Mouse (Mus musculus): ENCODE measurements at regions not wholly inside any gene's neighbourhood (a gene's known extent, or its start where the extent isn't known, plus 50 kb on each side); places are given as distances from the start of the nearest gene placed in this dataset.

DNA sequence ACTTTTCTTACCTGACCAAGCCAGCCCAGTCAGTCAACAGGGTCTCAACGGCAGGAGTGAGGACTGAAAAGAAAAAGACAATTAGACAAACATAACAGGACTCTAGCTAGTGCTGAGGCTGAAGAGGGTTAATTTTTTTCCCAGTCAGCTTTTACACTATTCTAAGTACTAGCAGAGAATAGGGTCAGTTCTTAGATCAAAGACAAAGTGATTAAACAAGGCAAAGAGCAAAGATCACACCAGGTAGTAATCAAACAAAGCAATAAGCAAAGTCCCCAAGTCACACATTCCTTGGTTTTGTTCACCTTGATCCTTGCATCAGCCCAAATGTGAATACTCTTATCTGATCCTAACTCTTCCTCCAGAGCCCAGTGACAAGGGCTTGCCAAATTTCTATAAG lies 267.8 kb upstream of the Tsc22d2 start:
- Histone ChIP-seq H3K4me3 (ENCODE audit: low read depth, low read length) (no peak overlapping the region), H3K4me1 (ENCODE audit: control insufficient read depth, insufficient read depth) (no peaks in the 10 kb centered on the region), H3K36me3 (replicated peaks; ENCODE audit: control insufficient read depth, insufficient read depth, low read length) (no peaks in the 10 kb centered on the region), H3K9me3 (replicated peaks; ENCODE audit: control insufficient read depth, low read length) (no peaks in the 10 kb centered on the region), H3K4me2 (ENCODE audit: low read depth, low read length) (no peak overlapping the region), H3K27me3 (ENCODE audit: control insufficient read depth, insufficient read depth, low read length) (no peaks in the 10 kb centered on the region), H3K27ac (ENCODE audit: low read depth) (no peak overlapping the region), H3K9ac (replicated peaks; ENCODE audit: low read depth, low read length) (no peak overlapping the region)
- DNase-seq (ENCODE audit: low spot score) (no peak), ATAC-seq (ENCODE audit: insufficient read depth, low read depth) (no peak)
- WGBS: 58% methylated on average over 1 of the region's 1 CpGs
- TF ChIP-seq EP300 (IDR thresholded peaks at IDR 0.05; ENCODE audit: low read depth) (no peak), CTCF (IDR thresholded peaks at IDR 0.05; ENCODE audit: low read depth) (no peak)

GRCm38 (mm10) chr3:58153141-58153540 lies 261.4 kb upstream of the Tsc22d2 start:
- H3K4me1 ChIP-seq (ENCODE audit: control insufficient read depth, insufficient read depth): no peaks in the 10 kb centered on the region
- no peak overlapping the region for H3K27ac ChIP-seq (ENCODE audit: low read depth)
- WGBS: 63% methylated on average over 3 of the region's 3 CpGs
- H3K9ac ChIP-seq (replicated peaks; ENCODE audit: low read depth, low read length): no peak overlapping the region
- no peaks in the 10 kb centered on the region for H3K27me3 ChIP-seq (ENCODE audit: control insufficient read depth, insufficient read depth, low read length)
- TF ChIP-seq EP300 (IDR thresholded peaks at IDR 0.05; ENCODE audit: low read depth) (no peak), CTCF (IDR thresholded peaks at IDR 0.05; ENCODE audit: low read depth) (no peak)
- H3K4me3 ChIP-seq (ENCODE audit: low read depth, low read length): no peak overlapping the region
- no peaks in the 10 kb centered on the region for H3K9me3 ChIP-seq (replicated peaks; ENCODE audit: control insufficient read depth, low read length)
- H3K36me3 ChIP-seq (replicated peaks; ENCODE audit: control insufficient read depth, insufficient read depth, low read length): no peaks in the 10 kb centered on the region
- DNase-seq (ENCODE audit: low spot score): no peak
- no peak overlapping the region for H3K4me2 ChIP-seq (ENCODE audit: low read depth, low read length)
- ATAC-seq (ENCODE audit: insufficient read depth, low read depth): no peak

- H3K4me3 ChIP-seq (ENCODE audit: low read depth, low read length): no peak overlapping the region
- DNase-seq (ENCODE audit: low spot score): no peak
- H3K27ac ChIP-seq (ENCODE audit: low read depth): no peak overlapping the region
- H3K9ac ChIP-seq (replicated peaks; ENCODE audit: low read depth, low read length): no peak overlapping the region
- no peaks in the 10 kb centered on the region for H3K9me3 ChIP-seq (replicated peaks; ENCODE audit: control insufficient read depth, low read length)
- no peak overlapping the region; the same call in 1 of the 2 replicates for H3K4me2 ChIP-seq (ENCODE audit: low read depth, low read length)
- H3K27me3 ChIP-seq (ENCODE audit: control insufficient read depth, insufficient read depth, low read length): no peaks in the 10 kb centered on the region
- WGBS: 68% methylated on average over 21 of the region's 21 CpGs
- no peaks in the 10 kb centered on the region for H3K4me1 ChIP-seq (ENCODE audit: control insufficient read depth, insufficient read depth)
- TF ChIP-seq CTCF (IDR thresholded peaks at IDR 0.05; ENCODE audit: low read depth): no peak
- no peak for TF ChIP-seq EP300 (IDR thresholded peaks at IDR 0.05; ENCODE audit: low read depth)
- ATAC-seq (ENCODE audit: insufficient read depth, low read depth): no peak
- no peaks in the 10 kb centered on the region for H3K36me3 ChIP-seq (replicated peaks; ENCODE audit: control insufficient read depth, insufficient read depth, low read length)
These were observed 260.4 kb upstream of the Tsc22d2 start for GRCm38 (mm10) chr3:58153874-58154756.

DNA sequence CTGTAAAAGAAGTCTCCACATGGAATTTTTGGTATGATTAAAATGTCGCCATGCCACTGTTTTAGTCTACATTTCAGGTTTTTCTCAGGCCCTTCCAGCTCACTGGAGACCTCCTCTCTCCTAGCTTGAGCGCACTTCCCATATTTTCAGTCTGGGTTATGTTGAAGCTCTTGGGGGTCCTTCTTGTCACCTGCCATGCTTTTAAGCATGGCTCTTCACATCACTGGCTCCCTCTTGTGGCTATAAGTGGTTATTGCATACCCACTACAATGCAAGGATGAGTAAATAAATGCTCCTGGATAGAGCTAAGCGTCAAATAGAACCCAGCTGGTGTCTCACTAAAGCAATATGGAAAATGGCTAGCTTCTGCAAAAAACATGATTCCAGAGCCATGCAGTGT lies 255.1 kb upstream of the Tsc22d2 start:
- Histone ChIP-seq H3K4me1 (ENCODE audit: control insufficient read depth, insufficient read depth) (peaks cover 20% of the 10 kb centered on the region; the same call in 1 of the 2 replicates), H3K27ac (ENCODE audit: low read depth) (no peak overlapping the region), H3K27me3 (ENCODE audit: control insufficient read depth, insufficient read depth, low read length) (no peaks in the 10 kb centered on the region), H3K9me3 (replicated peaks; ENCODE audit: control insufficient read depth, low read length) (no peaks in the 10 kb centered on the region), H3K36me3 (replicated peaks; ENCODE audit: control insufficient read depth, insufficient read depth, low read length) (no peaks in the 10 kb centered on the region), H3K9ac (replicated peaks; ENCODE audit: low read depth, low read length) (no peak overlapping the region), H3K4me3 (ENCODE audit: low read depth, low read length) (no peak overlapping the region), H3K4me2 (ENCODE audit: low read depth, low read length) (no peak overlapping the region)
- TF ChIP-seq CTCF (IDR thresholded peaks at IDR 0.05; ENCODE audit: low read depth) (peak; percentile 76), EP300 (IDR thresholded peaks at IDR 0.05; ENCODE audit: low read depth) (no peak)
- WGBS: 68% methylated on average over 3 of the region's 3 CpGs
- ATAC-seq (ENCODE audit: insufficient read depth, low read depth) (no peak), DNase-seq (ENCODE audit: low spot score) (no peak)

GRCm38 (mm10) chr3:58162238-58162637 lies 252.3 kb upstream of the Tsc22d2 start:
- peak overlapping the region; percentile 61 for H3K27ac ChIP-seq (ENCODE audit: low read depth)
- WGBS: 12% methylated on average over 10 of the region's 10 CpGs
- no peaks in the 10 kb centered on the region for H3K27me3 ChIP-seq (ENCODE audit: control insufficient read depth, insufficient read depth, low read length)
- no peaks in the 10 kb centered on the region for H3K9me3 ChIP-seq (replicated peaks; ENCODE audit: control insufficient read depth, low read length)
- peaks cover 34% of the 10 kb centered on the region for H3K4me1 ChIP-seq (ENCODE audit: control insufficient read depth, insufficient read depth)
- no peak overlapping the region; the same call in 1 of the 2 replicates for H3K9ac ChIP-seq (replicated peaks; ENCODE audit: low read depth, low read length)
- ATAC-seq (ENCODE audit: insufficient read depth, low read depth): peak; percentile 75
- H3K4me2 ChIP-seq (ENCODE audit: low read depth, low read length): peak overlapping the region; percentile 31
- TF ChIP-seq EP300 (IDR thresholded peaks at IDR 0.05; ENCODE audit: low read depth) (peak; percentile 83), CTCF (IDR thresholded peaks at IDR 0.05; ENCODE audit: low read depth) (no peak)
- no peaks in the 10 kb centered on the region for H3K36me3 ChIP-seq (replicated peaks; ENCODE audit: control insufficient read depth, insufficient read depth, low read length)
- peak; percentile 74 for DNase-seq (ENCODE audit: low spot score)
- H3K4me3 ChIP-seq (ENCODE audit: low read depth, low read length): no peak overlapping the region

All from heart, postnatal 0 days (tissue).